Mouse (Mus musculus) MEL (cell line): ENCODE data around the gene Adnp.

Experiments
- GABPA ChIP-seq: IDR thresholded peaks from 2 replicates; pipeline ENCODE4 v1.6.1; 2012; ENCODE audit warnings: low read depth, mild to moderate bottlenecking, inconsistent platforms, low read length, improper control_type of control experiment, moderate library complexity
- POLR2A ChIP-seq, 2 experiments: IDR thresholded peaks; 2 replicates each; pipeline ENCODE4 v1.6.1; 2011 to 2012; ENCODE audit warnings: low read length in 2 of 2, mild to moderate bottlenecking in 2 of 2, control low read depth in 1 of 2, improper control_type of control experiment in 1 of 2, low read depth in 1 of 2, moderate library complexity in 1 of 2; ENCODE audit not compliant: control insufficient read depth in 1 of 2, insufficient read depth in 1 of 2, poor library complexity in 1 of 2

- TF ChIP-seq GABPA: no peak
- TF ChIP-seq POLR2A (IDR thresholded peaks at IDR 0.05; ENCODE audit: control insufficient read depth in 1 of 2, insufficient read depth in 1 of 2, low read depth in 1 of 2, low read length in 2 of 2, poor library complexity in 1 of 2): no peak
Observed at GRCm38 (mm10) chr2:168248167-168248855, 41.4 kb upstream of the Adnp start.
